Mouse (Mus musculus): ENCODE results near the gene Lrwd1. TPM values are rescaled to one million over a fixed set of nuclear protein-coding genes. Genes with fewer than 3 reads are reported as not detected.

Lrwd1 gene
- total RNA-seq, 2 experiments from 2014 or later, result 31.9 to 51.7 TPM

Other genes with a start within 250 kb of the Lrwd1 start
- gene Hspb1, start 248.2 kb downstream of the Lrwd1 start, total RNA-seq (2015; ENCODE audit: low replicate concordance), result not detected in 2 replicates
- not detected in 2 replicates for gene Hspb1, start 248.2 kb downstream of the Lrwd1 start, total RNA-seq (2017; ENCODE audit: low replicate concordance)
- 30.3 and 35.2 TPM in 2 replicates for gene Ywhag, start 201.5 kb downstream of the Lrwd1 start, total RNA-seq (2015; ENCODE audit: low replicate concordance)
- 11.6 and 12.2 TPM in 2 replicates for gene Ywhag, start 201.5 kb downstream of the Lrwd1 start, total RNA-seq (2017; ENCODE audit: low replicate concordance)
- gene Ssc4d, start 161.5 kb downstream of the Lrwd1 start, total RNA-seq (2015; ENCODE audit: low replicate concordance), result not detected in 2 replicates
- not detected in 2 replicates for gene Ssc4d, start 161.5 kb downstream of the Lrwd1 start, total RNA-seq (2017; ENCODE audit: low replicate concordance)
- gene Zp3, start 156.0 kb downstream of the Lrwd1 start, total RNA-seq (2015; ENCODE audit: low replicate concordance), result not detected in 2 replicates
- not detected in 2 replicates for gene Zp3, start 156.0 kb downstream of the Lrwd1 start, total RNA-seq (2017; ENCODE audit: low replicate concordance)
- 1.8 and 3.8 TPM in 2 replicates for gene Dtx2, start 141.3 kb downstream of the Lrwd1 start, total RNA-seq (2015; ENCODE audit: low replicate concordance)
- gene Dtx2, start 141.3 kb downstream of the Lrwd1 start, total RNA-seq (2017; ENCODE audit: low replicate concordance), result 0.13 and 2.3 TPM in 2 replicates
- gene Upk3b, start 97.6 kb downstream of the Lrwd1 start, total RNA-seq (2015; ENCODE audit: low replicate concordance), result not detected in 2 replicates
- gene Upk3b, start 97.6 kb downstream of the Lrwd1 start, total RNA-seq (2017; ENCODE audit: low replicate concordance), result not detected in 2 replicates
- gene Upk3bl, start 81.6 kb downstream of the Lrwd1 start, total RNA-seq (2015; ENCODE audit: low replicate concordance), result not detected in 2 replicates
- gene Upk3bl, start 81.6 kb downstream of the Lrwd1 start, total RNA-seq (2017; ENCODE audit: low replicate concordance), result not detected in 2 replicates
- 2.5 and 10.5 TPM in 2 replicates for gene Rasa4, start 52.2 kb downstream of the Lrwd1 start, total RNA-seq (2015; ENCODE audit: low replicate concordance)
- gene Rasa4, start 52.2 kb downstream of the Lrwd1 start, total RNA-seq (2017; ENCODE audit: low replicate concordance), result 0.83 and 2.8 TPM in 2 replicates
- 34.4 and 43.2 TPM in 2 replicates for gene Polr2j, start 19.4 kb downstream of the Lrwd1 start, total RNA-seq (2015; ENCODE audit: low replicate concordance)
- 32.5 and 45.4 TPM in 2 replicates for gene Polr2j, start 19.4 kb downstream of the Lrwd1 start, total RNA-seq (2017; ENCODE audit: low replicate concordance)
- 18.0 and 22.6 TPM in 2 replicates for gene Alkbh4, start 72 bp upstream of the Lrwd1 start, total RNA-seq (2015; ENCODE audit: low replicate concordance)
- 10.3 and 13.4 TPM in 2 replicates for gene Alkbh4, start 72 bp upstream of the Lrwd1 start, total RNA-seq (2017; ENCODE audit: low replicate concordance)
- gene Orai2, start 34.6 kb upstream of the Lrwd1 start, total RNA-seq (2015; ENCODE audit: low replicate concordance), result 7.5 and 7.6 TPM in 2 replicates
- gene Orai2, start 34.6 kb upstream of the Lrwd1 start, total RNA-seq (2017; ENCODE audit: low replicate concordance), result 2.9 and 5.8 TPM in 2 replicates
- gene Prkrip1, start 62.9 kb upstream of the Lrwd1 start, total RNA-seq (2015; ENCODE audit: low replicate concordance), result 1.8 and 2.5 TPM in 2 replicates
- 23.2 and 25.9 TPM in 2 replicates for gene Prkrip1, start 62.9 kb upstream of the Lrwd1 start, total RNA-seq (2017; ENCODE audit: low replicate concordance)
- 4.0 and 7.5 TPM in 2 replicates for gene Sh2b2, start 110.5 kb upstream of the Lrwd1 start, total RNA-seq (2015; ENCODE audit: low replicate concordance)
- 0.13 and 2.3 TPM in 2 replicates for gene Sh2b2, start 110.5 kb upstream of the Lrwd1 start, total RNA-seq (2017; ENCODE audit: low replicate concordance)

Measured in erythroid progenitor cell, adult 5-6 weeks (primary cell).